Mouse (Mus musculus) liver, embryonic 13.5 days (tissue): ENCODE results near the gene Cgref1. TPM values are rescaled to one million over a fixed set of nuclear protein-coding genes. Genes with fewer than 3 reads are reported as not detected.

ENCODE experiments used
- ATAC-seq: fragments of 200-750 bp; cut with Nextera tagmentation; 2 replicates; pipeline ENCODE4 v1.8.0; 2017; ENCODE audit warnings: low read depth, mild to moderate bottlenecking, moderate number of reproducible peaks, moderate library complexity
- DNase-seq: peaks from one replicate; pipeline ENCODE4 v3.0.0; 2022
- H3K27ac ChIP-seq: fragments of 300-500 bp; sonication (generic); 2 replicates; pipeline ENCODE4 v1.5.1; 2015; ENCODE audit warnings: moderate library complexity, mild to moderate bottlenecking, inconsistent platforms
- H3K27me3 ChIP-seq: fragments of 300-500 bp; sonication (generic); 2 replicates; pipeline ENCODE4 v1.6.1; 2015; ENCODE audit warnings: mild to moderate bottlenecking, inconsistent platforms
- H3K36me3 ChIP-seq: fragments of 300-500 bp; sonication (generic); 2 replicates; pipeline ENCODE4 v1.6.1; 2015; ENCODE audit warnings: mild to moderate bottlenecking, inconsistent platforms
- H3K4me1 ChIP-seq: fragments of 300-500 bp; sonication (generic); replicated peaks from 2 replicates; pipeline ENCODE4 v1.6.1; 2015; ENCODE audit warnings: inconsistent platforms
- H3K4me2 ChIP-seq: fragments of 300-500 bp; sonication (generic); 2 replicates; pipeline ENCODE4 v1.6.1; 2015; ENCODE audit warnings: inconsistent platforms, mild to moderate bottlenecking, moderate library complexity
- H3K4me3 ChIP-seq: fragments of 300-500 bp; sonication (generic); replicated peaks from 2 replicates; pipeline ENCODE4 v1.5.1; 2015; ENCODE audit warnings: mild to moderate bottlenecking, inconsistent platforms
- H3K9ac ChIP-seq: fragments of 300-500 bp; sonication (generic); 2 replicates; pipeline ENCODE4 v1.6.1; 2015; ENCODE audit warnings: mild to moderate bottlenecking, inconsistent platforms
- H3K9me3 ChIP-seq: fragments of 300-500 bp; sonication (generic); replicated peaks from 2 replicates; pipeline ENCODE4 v1.6.1; 2016; ENCODE audit warnings: inconsistent platforms
- WGBS: fragments of 180-500 bp; shearing (Covaris S2); methylation state at CpG from one replicate; pipeline ENCODE4 v1.1.7; 2015; ENCODE audit not compliant: insufficient replicate concordance; 5-methylcytosine and 5-hydroxymethylcytosine counted together
- polyA plus RNA-seq: library from polyadenylated mRNA; unstranded; fragments of >200 nt; fragmentation: Nextera tagmentation; extraction: Ambion mirVana; gene quantifications from 2 replicates; pipeline ENCODE4 v1.2.1, GENCODE M21; 2015

Gene Cgref1
- polyA plus RNA-seq, 1 experiment from 2014 or later: 5.4 TPM

GRCm38 (mm10) chr5:30925217-30925616, 20.2 kb downstream of the Cgref1 start:
- Histone ChIP-seq H3K9me3 (no peaks in the 10 kb centered on the region), H3K27ac (no peak overlapping the region), H3K36me3 (peaks cover 17% of the 10 kb centered on the region), H3K4me3 (no peak overlapping the region), H3K9ac (no peak overlapping the region), H3K4me2 (no peak overlapping the region), H3K4me1 (peaks cover 49% of the 10 kb centered on the region), H3K27me3 (no peaks in the 10 kb centered on the region)
- no peak for ATAC-seq
- DNase-seq: no peak
- 80% methylated on average over 5 of the region's 5 CpGs for WGBS

GRCm38 (mm10) chr5:30924614-30925013, 20.8 kb downstream of the Cgref1 start:
- Histone ChIP-seq H3K27ac (no peak overlapping the region), H3K9me3 (no peaks in the 10 kb centered on the region), H3K27me3 (no peaks in the 10 kb centered on the region), H3K4me1 (peaks cover 55% of the 10 kb centered on the region), H3K4me3 (no peak overlapping the region), H3K36me3 (peaks cover 24% of the 10 kb centered on the region), H3K9ac (no peak overlapping the region), H3K4me2 (no peak overlapping the region)
- DNase-seq (no peak), ATAC-seq (no peak)
- 76% methylated on average over 8 of the region's 8 CpGs for WGBS

- Histone ChIP-seq H3K9ac (peak overlapping the region; percentile 76), H3K4me2 (peak overlapping the region; percentile 87), H3K9me3 (no peaks in the 10 kb centered on the region), H3K4me1 (peaks cover 60% of the 10 kb centered on the region), H3K27me3 (no peaks in the 10 kb centered on the region), H3K27ac (no peak overlapping the region), H3K36me3 (peaks cover 37% of the 10 kb centered on the region), H3K4me3 (peak overlapping the region; percentile 69)
- WGBS: 59% methylated on average over 6 of the region's 6 CpGs
- ATAC-seq (no peak), DNase-seq (no peak)
Observed at GRCm38 (mm10) chr5:30923119-30923518, 22.3 kb downstream of the Cgref1 start.

DNA sequence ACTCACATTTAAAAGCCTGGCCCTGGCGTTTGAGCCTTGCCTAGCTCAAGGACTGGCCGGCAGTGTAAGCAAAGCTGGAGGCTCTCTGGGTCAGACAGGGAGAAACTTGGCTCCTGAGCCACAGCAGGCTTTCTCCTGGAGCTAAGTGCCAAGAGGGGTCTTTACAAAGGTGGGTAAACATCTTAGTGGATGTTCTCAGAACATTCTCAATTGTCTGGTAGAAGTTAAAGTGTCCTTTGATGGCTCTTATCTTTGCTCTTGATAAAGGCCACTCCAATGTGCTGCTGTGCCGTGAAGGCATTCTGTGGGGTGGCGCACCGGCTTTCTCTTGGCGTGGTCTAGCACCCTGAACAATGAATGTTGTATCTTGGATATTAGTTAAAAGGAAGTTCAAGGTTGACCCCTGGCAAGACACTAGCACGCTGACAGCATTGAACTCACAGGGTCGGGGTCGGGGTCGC, 22.8 kb downstream of the Cgref1 start:
- DNase-seq (no peak), ATAC-seq (no peak)
- WGBS: 40% methylated on average over 10 of the region's 10 CpGs
- peak overlapping the region; percentile 87 for H3K4me2 ChIP-seq
- H3K4me1 ChIP-seq: peaks cover 60% of the 10 kb centered on the region
- peak overlapping the region; percentile 69 for H3K4me3 ChIP-seq
- no peaks in the 10 kb centered on the region for H3K9me3 ChIP-seq
- H3K27me3 ChIP-seq: no peaks in the 10 kb centered on the region
- peak overlapping the region; percentile 76 for H3K9ac ChIP-seq
- peak overlapping the region; percentile 81 for H3K27ac ChIP-seq
- peaks cover 43% of the 10 kb centered on the region for H3K36me3 ChIP-seq

- peaks cover 68% of the 10 kb centered on the region for H3K4me1 ChIP-seq
- H3K27ac ChIP-seq: peak within 1 kb of the TSS; percentile 81
Observed at GRCm38 (mm10) chr5:30921256-30922033, 23.9 kb downstream of the Cgref1 start, which contains the start of gene Khk. Gene Khk (plus strand): TSS chr5:30921431.

GRCm38 (mm10) chr5:30920621-30921020, 24.8 kb downstream of the Cgref1 start:
- peaks cover 76% of the 10 kb centered on the region for H3K4me1 ChIP-seq
- DNase-seq: no peak
- H3K27ac ChIP-seq: peak overlapping the region; percentile 23; the same call in 1 of the 2 replicates
- peak overlapping the region; percentile 69 for H3K4me3 ChIP-seq
- 64% methylated on average over 19 of the region's 19 CpGs for WGBS
- ATAC-seq: no peak
- H3K27me3 ChIP-seq: no peaks in the 10 kb centered on the region
- H3K9ac ChIP-seq: peak overlapping the region; percentile 56; the same call in 1 of the 2 replicates
- no peaks in the 10 kb centered on the region for H3K9me3 ChIP-seq
- H3K4me2 ChIP-seq: peak overlapping the region; percentile 87
- H3K36me3 ChIP-seq: peaks cover 52% of the 10 kb centered on the region

More at GRCm38 (mm10) chr5:30921256-30922033, 23.9 kb downstream of the Cgref1 start, which contains the start of gene Khk:
- DNase-seq: peak; percentile 85
- Histone ChIP-seq H3K36me3 (peaks cover 52% of the 10 kb centered on the region), H3K4me3 (peak within 1 kb of the TSS; percentile 69), H3K9ac (peak within 1 kb of the TSS; percentile 76), H3K4me2 (peak within 1 kb of the TSS; percentile 87), H3K27me3 (no peaks in the 10 kb centered on the region), H3K9me3 (no peaks in the 10 kb centered on the region)
- ATAC-seq: peak; percentile 92
- WGBS: 2% methylated on average over 40 of the region's 40 CpGs

DNA sequence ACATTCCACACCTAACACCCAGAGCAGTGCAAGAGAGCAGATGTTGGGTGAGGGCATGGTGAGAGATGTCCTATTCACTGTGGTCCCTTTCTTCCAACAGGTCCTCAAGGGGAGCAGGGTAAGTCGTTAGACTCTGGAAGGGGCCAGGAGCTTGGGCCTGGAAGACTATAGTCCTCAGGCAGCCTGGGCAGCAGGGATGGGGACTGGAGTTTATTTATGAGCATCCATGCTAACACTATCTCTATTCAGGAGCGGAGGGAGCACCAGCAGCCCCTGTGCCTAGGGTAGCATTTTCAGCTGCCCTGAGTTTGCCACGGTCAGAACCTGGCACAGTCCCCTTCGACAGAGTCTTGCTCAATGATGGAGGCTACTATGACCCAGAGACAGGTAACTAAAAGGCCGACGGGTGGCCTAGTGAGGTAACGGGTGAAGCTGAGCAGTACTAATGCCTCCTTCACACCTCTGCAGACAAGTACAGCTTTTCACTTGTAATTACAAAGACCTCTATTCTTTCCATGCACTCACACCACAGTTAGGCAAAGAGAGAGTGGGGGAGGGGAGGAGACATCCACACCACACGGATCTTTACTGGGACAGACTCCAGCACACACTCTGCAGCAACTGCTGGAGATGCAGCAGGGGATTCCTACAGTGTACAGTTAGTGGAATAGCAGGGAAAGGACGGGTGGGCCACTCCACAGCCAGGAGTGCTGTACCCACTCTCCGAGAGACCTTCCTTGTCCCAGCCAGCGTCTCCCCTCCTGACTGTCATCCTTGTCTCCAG, 25.4 kb downstream of the Cgref1 start:
- 0 out of 2 replicates have a peak overlapping the region, but pooled peaks have one; percentile 69 for H3K4me3 ChIP-seq
- H3K4me1 ChIP-seq: peaks cover 82% of the 10 kb centered on the region
- no peaks in the 10 kb centered on the region for H3K27me3 ChIP-seq
- H3K9me3 ChIP-seq: no peaks in the 10 kb centered on the region
- no peak overlapping the region for H3K27ac ChIP-seq
- peak overlapping the region; percentile 87 for H3K4me2 ChIP-seq
- peaks cover 52% of the 10 kb centered on the region for H3K36me3 ChIP-seq
- ATAC-seq (no peak), DNase-seq (no peak)
- WGBS: 71% methylated on average over 11 of the region's 11 CpGs
- H3K9ac ChIP-seq: 0 out of 2 replicates have a peak overlapping the region, but pooled peaks have one; percentile 56

GRCm38 (mm10) chr5:30918691-30919090, 26.7 kb downstream of the Cgref1 start:
- Histone ChIP-seq H3K27me3 (no peaks in the 10 kb centered on the region), H3K27ac (no peak overlapping the region), H3K4me3 (no peak overlapping the region), H3K4me2 (no peak overlapping the region), H3K4me1 (peaks cover 87% of the 10 kb centered on the region), H3K9ac (no peak overlapping the region), H3K9me3 (no peaks in the 10 kb centered on the region), H3K36me3 (peaks cover 43% of the 10 kb centered on the region)
- DNase-seq: no peak
- no peak for ATAC-seq
- WGBS: 71% methylated on average over 8 of the region's 8 CpGs

DNA sequence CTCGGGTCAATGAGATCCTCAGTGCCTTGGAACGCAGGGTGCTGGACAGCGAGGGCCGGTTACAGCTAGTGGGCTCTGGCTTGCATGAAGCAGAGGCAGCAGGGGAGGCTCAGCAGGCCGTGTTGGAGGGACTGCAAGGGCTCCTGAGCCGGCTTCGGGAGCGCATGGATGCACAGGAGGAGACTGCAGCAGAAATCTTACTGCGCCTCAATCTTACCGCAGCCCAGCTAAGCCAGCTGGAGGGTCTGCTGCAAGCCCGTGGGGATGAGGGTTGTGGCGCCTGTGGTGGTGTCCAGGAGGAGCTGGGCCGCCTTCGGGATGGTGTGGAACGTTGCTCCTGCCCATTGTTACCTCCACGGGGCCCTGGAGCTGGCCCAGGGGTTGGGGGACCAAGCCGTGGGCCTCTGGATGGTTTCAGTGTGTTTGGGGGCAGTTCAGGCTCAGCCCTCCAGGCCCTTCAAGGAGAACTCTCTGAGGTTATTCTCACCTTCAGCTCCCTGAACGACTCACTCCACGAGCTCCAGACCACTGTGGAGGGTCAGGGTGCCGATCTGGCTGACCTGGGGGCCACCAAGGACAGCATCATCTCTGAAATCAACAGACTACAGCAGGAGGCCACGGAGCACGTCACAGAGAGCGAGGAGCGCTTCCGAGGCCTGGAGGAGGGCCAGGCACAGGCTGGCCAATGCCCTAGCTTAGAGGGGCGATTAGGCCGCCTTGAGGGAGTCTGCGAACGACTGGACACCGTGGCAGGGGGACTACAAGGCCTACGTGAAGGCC, 27.3 kb downstream of the Cgref1 start:
- whole genome bisulfite sequencing: 84% methylated on average over 31 of the region's 31 CpGs
- H3K4me3 ChIP-seq: no peak overlapping the region
- H3K4me2 ChIP-seq: no peak overlapping the region
- H3K27ac ChIP-seq: no peak overlapping the region
- H3K27me3 ChIP-seq: no peaks in the 10 kb centered on the region
- H3K4me1 ChIP-seq: peaks cover 87% of the 10 kb centered on the region
- ATAC-seq: no peak
- DNase-seq: no peak
- H3K36me3 ChIP-seq: peaks cover 43% of the 10 kb centered on the region
- H3K9me3 ChIP-seq: no peaks in the 10 kb centered on the region
- H3K9ac ChIP-seq: no peak overlapping the region

DNA sequence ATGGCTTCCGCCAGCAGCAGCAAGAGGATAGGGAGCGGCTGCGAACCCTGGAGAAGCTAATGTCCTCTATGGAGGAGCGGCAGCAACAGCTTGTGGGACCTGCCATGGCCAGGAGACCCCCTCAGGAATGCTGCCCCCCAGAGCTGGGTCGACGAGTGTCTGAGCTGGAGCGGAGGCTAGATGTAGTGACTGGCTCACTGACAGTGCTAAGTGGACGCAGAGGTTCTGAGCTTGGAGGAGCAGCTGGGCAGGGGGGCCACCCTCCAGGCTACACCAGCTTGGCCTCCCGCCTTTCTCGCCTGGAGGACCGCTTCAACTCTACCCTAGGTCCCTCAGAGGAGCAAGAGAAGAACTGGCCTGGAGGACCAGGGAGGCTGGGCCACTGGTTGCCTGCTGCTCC, 28.0 kb downstream of the Cgref1 start:
- H3K9ac ChIP-seq: 0 out of 2 replicates have a peak overlapping the region, but pooled peaks have one; percentile 6
- H3K27me3 ChIP-seq: no peaks in the 10 kb centered on the region
- DNase-seq: no peak
- H3K4me1 ChIP-seq: peaks cover 87% of the 10 kb centered on the region
- no peaks in the 10 kb centered on the region for H3K9me3 ChIP-seq
- WGBS: 83% methylated on average over 11 of the region's 11 CpGs
- H3K36me3 ChIP-seq: peaks cover 43% of the 10 kb centered on the region
- no peak overlapping the region for H3K4me2 ChIP-seq
- no peak overlapping the region for H3K4me3 ChIP-seq
- 0 out of 2 replicates have a peak overlapping the region, but pooled peaks have one; percentile 68 for H3K27ac ChIP-seq
- ATAC-seq: no peak
